Mouse (Mus musculus) lung, adult 2 months (tissue): ENCODE measurements around the gene 6330409D20Rik.

Experiments
- CTCF ChIP-seq: fragments of 200-500 bp; IDR thresholded peaks from 2 replicates; pipeline ENCODE4 v1.5.1; 2011; ENCODE audit warnings: mild to moderate bottlenecking, low read length, control low read depth; ENCODE audit not compliant: insufficient read depth
- POLR2A ChIP-seq: fragments of 200-500 bp; IDR thresholded peaks from 2 replicates; pipeline ENCODE4 v1.6.1; 2011; ENCODE audit warnings: low read depth, mild to moderate bottlenecking, control low read depth, low read length, borderline replicate concordance; ENCODE audit errors: extremely low read depth

DNA sequence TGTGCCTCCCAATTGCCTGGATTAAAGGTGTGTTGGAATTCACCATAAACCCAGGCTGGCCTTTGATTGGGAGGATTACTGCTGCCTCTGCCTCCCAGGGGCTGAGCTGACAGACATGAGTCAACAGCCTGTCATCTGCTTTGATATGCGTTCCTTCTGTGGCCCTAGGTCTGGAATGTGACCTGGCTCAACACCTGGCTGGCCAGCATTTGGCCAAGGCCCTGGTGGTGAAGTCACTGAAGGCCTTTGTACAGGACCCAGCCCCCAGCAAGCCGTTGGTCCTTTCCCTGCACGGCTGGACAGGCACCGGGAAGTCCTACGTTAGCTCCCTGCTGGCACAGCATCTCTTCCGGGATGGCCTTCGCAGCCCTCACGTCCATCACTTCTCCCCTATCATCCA lies 17.7 kb upstream of the 6330409D20Rik start:
- no peak for TF ChIP-seq CTCF
- no peak for TF ChIP-seq POLR2A
